Mouse (Mus musculus) MN1 (cell line): ENCODE data around the gene Pcyt1a.
"Not testable (repeated sequence)": the region's sequence is repeated elsewhere in the genome, so short reads cannot be mapped to it uniquely, and the experiment has no call there.

Source experiments
- DNase-seq: peaks from one replicate; pipeline ENCODE4 v3.0.0-alpha.2; 2016; ENCODE audit warnings: low spot score

Gene Pcyt1a

DNA sequence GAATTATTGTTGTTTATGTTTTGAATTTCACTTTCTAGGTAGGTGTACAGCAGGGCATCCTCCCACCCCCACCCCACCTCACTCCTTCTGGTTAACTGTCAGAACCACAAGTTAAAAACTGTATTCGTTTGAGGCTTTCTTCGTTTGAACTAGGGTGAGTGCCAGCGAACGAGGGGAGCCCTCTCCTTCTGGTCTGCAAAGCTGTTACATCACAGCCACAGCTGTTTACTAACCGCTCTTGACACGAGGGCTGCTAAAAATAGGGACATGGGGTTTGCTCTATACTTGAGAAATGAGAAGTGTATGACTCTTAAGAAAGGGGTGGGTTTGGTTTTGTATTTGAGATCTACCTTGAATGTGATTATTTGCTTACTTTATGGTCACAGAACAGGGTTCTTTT, 3.3 kb downstream of the Pcyt1a start:
- DNase-seq, result no peak

DNA sequence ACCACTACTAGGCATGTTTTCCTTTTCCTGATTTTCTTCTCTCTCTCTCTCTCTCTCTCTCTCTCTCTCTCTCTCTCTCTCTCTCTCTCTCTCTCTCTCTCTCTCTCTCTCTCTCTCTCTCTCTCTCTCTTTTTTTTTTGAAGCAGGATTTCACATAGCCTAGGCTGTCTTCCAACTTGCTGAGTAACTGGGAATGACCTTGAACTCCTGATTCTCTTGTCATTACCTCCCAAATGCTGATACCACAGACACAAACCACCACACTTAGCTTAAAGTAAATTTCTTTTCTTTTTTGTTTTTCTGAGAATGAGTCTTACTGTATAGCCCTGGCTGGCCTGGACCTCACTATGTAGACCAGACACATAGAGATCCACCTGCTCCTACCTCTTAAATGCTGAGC, 4.0 kb downstream of the Pcyt1a start:
- no peak for DNase-seq

DNA sequence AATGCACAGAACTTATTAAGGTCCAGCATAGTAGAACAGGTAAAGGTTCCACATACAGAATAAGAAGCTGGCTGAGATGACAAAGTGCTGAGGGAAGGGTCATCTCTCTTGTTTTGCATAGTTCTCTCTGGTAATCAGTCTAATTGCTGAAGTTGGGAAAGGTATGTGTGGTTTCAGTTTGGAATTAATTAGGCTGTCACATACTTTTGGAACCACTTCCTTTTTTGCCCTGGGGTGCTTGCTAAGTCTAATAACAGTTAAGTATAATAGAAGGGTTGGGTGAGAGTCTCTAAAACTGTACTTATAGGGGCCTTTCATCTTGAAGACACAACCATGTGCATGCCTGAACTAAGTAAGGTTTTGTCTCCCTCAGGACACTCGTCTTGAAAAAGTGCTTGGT, 5.9 kb downstream of the Pcyt1a start:
- no peak for DNase-seq

DNA sequence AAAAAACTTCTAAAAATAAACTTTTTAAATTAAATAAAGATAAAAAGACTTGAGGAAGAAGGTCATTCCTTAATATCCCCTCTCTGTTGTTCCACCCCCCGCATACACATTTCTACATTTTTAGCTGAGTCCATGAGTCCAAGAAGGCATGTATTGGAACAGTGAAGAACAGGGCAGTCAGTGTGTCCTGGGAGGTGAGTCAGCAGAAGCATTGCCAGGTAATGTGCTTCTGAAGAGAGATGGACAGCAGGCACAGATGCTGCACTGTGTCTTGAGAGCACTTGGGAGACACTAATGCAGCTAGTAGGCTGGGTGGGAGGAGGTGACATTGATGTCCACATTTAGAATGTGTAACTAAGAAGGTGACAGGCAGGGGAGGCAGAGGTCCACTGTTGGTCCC, 6.5 kb downstream of the Pcyt1a start:
- DNase-seq, result no peak

DNA sequence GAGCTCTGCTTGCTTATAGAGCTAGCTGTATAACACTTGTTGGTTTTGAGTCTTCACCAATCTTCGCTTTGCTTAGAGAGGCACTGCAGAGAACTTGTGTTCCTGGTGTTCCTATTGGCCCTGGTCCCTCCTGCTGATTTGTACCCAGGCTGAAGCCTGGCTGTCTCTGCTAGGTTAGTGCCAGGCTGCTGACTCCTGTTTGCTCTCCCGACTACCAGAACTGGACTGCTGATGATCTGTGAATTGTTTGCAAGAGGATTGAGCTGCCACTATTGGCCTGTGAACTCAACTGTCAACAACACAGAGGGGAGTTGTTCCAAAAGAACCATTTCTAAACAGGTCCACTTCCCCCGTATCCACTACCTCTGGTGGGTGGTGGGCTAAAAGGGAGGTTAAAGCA, 10.7 kb downstream of the Pcyt1a start:
- no peak for DNase-seq

DNA sequence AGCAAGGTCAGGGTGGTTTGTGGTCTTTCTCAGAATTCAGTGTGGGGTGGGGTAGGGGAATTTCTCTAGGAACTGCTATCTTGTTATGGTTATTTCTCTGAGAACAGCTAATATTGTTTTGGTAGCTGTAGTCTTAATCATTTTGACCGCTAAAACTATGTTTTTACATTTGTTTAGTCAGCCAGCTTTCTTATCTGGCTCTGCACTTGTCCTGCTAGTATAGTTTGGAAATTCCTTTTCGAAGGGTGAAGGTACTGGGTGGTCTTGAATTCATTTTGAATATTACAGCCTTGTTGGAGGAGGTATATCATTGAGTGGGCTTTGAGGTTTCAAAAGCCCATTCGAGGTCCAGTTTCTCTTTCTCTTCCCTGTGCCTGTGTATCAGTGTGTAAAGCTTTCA, 13.9 kb downstream of the Pcyt1a start:
- DNase-seq, result not testable (repeated sequence)

DNA sequence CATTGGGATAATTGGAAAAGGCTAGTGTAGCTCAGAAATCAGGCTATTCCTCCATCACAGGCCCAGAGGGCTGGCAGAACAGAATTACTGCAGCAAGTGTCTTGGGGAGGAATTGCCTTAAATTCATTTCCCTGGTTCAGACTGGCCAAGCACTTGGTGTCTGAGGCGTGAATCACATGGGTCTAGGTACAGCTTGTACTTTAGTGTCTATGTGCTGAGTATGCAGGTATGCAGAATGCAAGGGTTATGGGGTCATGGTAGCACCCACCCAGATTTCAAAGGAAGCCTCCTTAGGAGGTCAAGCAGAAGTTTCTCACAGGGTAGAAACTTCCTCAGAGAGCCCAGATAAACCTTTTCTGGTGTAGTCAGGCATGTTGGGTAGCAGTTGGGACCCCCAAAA, 14.8 kb downstream of the Pcyt1a start:
- DNase-seq, result no peak

DNA sequence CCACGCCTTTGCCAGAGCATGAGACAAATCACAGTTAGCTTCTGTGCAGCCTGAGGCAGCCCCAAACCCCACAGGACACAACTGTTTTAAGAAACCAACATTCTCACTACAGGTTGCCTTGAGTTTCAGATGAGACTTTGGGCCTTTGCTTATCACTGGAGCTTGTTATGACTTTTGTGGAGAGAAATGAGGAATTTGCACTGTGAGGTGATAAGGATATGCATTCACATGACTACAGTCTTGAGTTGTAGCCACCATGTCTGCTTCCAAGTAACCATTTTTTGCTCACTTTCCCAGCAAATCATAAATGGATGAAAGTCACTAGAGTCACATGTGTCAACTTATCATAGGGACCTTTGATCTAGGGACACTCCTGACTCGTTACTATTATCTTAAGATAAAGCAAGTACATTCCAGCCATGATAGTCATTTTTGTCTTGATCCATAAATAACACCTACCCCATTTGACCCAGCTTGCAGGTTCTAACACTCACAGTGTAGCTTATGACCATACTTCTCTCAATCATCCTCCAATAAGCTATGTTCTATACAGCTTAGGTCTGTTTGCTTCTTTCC, 15.9 kb downstream of the Pcyt1a start:
- DNase-seq, result no peak

DNA sequence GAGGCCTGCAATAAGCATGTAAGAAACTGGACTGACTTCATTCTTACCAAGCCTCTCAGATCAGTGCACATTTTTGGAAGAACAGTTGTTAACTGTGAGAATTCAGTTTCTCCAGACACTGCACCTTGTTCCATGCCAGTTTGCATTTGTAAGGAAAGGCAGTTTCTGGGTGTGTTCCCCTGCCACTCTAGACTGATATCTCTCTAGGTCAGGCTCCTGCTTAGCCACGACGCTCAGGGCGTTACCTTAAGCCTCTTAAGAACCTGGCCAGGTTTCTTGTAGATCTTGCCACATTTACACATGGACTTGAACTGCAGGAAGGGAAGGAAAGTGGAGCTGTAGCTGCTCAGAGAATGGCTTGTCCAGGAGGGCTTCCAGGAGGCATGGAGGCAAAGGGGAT, 18.9 kb downstream of the Pcyt1a start:
- no peak for DNase-seq

DNA sequence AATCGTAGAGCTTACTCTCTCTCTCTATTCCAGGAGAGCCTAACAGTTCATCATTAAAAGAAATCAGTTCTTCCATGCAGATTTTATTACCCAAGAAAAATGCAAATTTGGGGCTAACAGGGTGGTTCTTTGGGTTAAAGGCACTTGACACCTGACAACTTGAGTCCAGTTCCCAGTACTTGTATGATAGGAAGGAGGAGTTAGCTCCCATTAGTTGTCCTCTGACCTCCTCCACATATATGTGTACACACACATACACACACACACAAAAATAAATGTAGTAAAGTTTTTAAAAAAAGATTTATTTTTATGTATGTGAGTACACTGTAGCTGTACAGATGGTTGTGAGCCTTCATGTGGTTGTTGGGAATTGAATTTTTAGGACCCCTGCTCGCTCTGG, 19.4 kb downstream of the Pcyt1a start:
- no peak for DNase-seq

DNA sequence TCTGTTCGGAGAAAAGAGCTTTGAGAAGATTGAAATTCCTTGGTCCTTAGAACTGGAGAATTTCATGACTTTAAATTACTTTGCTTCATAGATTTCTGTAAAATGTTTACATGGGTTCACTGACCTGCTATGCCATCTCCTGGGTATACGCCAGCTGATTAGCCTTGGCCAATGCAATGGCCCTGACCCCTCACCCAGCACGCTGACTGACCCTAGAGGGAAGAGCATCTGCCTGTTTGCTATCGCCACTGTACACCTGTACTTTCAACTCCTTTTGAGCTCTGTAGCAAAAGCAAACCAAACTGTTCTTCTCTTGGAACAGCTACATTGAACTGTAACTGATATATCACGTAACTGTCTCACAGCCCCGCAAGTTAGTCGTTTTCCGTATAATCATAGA, 22.4 kb downstream of the Pcyt1a start:
- DNase-seq, result no peak

DNA sequence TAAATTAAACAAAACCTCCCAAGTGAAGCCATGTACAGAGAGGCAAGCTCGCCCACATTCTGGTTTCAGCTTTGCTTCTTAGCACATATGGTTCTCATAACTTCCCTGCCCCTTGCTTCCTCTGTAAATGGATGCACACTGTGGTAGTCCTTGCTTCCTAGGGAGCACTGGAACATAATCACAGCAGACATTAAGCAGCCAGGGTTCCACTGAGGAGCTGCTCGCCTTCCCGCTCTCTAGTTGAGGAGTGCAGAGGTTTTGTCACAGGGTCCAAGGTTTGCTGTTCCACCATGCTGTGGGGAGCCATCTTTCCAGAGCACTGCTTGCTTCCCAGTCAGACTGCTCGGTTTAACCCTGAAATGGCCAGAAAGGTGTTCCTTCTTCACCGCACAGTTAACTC, 23.9 kb downstream of the Pcyt1a start:
- no peak for DNase-seq

DNA sequence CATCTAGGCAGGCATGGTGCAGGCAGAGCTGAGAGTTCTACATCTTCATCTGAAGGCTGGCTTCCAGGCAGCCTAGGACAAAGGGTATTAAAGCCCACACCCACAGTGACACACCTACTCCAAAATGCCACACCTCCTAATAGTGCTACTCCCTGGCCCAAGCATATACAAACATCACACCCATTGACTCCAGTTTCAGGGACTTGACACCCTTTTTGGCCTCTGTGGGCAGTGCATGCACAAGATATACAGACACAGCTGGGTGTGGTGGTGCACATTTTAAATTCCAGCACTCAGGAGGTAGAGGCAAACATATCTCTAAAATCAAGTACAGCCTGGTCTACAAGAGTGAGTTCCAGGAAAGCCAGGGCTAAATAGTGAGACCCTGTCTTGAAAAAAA, 25.4 kb downstream of the Pcyt1a start:
- DNase-seq, result no peak

DNA sequence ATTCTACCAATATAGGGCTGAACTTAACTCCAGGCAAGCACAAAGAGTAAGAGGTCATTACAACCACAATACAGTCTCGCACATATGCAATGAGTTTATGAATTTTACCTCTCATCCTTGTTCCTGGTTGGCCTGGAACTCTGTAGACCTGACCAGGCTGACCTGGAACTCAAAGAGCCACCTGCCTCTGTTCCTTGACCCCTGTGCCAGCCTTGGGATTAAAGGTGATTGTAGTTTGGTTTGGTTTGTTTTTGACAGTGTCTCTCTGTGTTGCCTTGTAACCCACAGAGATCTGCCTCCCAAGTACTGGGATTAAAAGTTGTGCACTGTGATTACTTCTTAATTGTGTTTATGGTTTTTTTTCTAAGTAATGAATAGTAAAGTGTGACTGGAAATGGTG, 26.0 kb downstream of the Pcyt1a start:
- no peak for DNase-seq

DNA sequence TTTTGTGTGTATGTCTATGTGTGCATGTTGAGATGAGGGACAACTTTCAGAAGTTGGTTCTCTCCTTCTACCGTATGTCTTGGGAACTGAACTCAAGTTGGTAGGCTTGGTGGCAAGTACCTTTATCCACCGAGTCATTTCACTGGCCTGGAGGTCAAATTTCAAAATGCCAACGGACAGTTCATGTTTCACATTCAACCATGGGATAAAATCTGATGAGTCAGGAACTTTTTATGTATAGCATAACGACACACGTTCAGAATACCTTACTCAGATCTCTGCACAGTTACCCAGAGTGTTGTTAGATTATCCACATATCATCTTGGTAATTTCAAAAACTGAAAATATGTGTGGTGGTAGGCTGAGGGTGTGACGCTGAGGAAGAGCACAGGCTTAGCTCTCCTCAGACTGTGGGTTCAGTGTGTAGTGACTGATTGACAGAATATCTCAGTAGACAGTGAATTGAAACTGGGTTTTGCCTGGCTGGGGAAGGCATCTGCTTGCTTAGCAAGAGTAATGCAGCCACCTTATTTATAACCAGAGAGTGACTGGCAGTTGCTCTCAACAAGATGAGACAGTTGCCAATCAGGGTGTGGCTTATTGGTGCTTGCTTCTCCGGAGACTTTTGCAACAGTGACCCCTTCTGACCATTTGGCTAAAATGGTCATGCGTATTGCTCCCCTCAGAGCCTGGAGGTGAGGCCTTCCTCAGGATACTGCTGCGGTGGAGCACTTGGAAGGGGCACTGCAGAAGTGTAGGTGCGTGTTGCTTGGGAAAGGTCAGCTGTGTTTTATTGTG, 27.1 kb downstream of the Pcyt1a start:
- DNase-seq, result peak; percentile 73

DNA sequence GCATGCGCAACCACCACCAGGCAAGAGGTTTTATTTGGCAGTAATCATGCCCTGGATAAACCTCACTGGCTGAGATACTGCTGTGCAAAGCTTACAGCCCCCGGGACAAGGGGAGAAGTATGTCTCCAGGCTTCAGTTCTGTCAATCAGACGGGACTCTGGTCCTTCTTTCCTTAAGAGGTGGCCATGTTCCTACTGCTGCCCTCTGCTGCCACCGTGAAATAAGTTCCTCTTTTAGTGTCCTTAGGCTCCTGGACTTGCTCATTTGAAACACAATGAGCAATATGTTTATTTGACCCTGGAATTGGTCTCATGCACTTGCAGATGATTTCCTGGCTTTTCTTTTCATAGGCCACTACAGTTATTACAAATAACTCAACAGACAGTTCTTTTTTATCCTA, 29.8 kb downstream of the Pcyt1a start:
- DNase-seq, result no peak

DNA sequence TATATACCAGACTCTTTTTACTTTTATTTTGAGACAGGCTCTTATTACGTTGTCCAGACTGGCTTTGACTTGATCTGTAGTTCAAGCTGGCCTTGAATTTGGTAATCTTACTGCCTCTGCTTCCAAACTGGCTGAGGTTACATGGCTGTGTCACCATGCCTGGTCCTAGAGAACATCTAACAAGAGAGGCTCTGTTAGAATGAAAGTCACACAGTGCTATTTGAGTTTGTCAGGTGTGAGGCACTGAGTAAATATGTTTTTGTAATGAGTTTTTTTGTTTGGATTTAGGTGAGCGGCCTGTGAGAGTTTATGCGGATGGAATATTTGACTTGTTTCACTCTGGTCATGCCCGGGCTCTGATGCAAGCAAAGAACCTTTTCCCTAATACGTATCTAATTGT, 31.0 kb downstream of the Pcyt1a start:
- DNase-seq, result no peak

DNA sequence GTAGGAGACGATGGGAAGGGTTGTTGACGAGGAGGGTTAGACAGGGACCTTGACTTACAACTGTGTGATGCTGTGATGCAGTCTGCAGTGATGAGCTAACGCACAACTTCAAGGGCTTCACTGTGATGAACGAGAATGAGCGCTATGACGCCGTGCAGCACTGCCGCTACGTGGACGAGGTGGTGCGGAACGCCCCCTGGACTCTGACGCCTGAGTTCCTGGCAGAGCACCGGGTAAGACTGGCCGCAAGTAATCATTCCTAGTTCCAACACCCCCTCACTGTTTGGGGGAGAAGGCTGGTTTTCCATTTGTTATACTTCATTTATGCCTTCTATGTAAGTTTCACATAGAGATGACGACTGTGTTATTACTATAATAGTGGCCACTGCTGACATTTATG, 32.2 kb downstream of the Pcyt1a start:
- DNase-seq, result no peak

DNA sequence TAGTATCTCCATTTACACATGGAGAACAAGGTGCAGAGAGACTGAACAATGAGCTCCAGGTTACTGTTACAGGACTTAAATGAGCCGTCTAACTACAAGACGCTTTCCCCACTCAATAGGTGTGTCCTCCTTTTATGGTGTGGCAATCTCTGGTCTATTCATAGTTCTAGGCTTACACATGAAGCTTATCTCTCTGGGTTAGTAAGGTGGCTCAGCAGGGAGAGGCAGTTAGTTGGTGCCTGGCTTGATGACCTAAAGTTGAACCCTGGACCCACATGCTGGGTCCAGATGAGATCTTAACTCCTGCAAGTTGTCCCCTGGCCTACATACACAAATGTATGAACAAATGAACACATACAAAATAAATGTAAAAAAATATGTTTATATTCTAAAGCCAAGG, 32.7 kb downstream of the Pcyt1a start:
- no peak for DNase-seq

DNA sequence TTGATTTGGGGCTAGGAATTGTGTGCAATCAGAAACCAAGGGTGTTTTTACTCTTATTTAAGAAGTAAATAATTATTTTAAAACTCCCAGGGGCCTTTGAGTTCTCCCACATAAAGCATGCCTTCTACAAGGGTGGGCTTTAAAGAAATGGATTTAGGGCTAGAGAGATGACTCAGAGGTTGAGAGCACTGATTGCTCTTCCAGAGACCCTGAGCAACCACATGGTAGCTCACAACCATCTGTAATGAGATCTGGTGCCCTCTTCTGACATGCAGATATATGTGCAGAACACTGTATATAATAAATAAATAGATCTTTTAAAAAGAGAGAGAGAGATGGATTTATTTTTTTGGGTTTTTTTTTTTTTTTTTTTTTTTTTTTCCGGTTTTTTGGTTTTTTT, 34.2 kb downstream of the Pcyt1a start:
- peak; percentile 34 for DNase-seq

DNA sequence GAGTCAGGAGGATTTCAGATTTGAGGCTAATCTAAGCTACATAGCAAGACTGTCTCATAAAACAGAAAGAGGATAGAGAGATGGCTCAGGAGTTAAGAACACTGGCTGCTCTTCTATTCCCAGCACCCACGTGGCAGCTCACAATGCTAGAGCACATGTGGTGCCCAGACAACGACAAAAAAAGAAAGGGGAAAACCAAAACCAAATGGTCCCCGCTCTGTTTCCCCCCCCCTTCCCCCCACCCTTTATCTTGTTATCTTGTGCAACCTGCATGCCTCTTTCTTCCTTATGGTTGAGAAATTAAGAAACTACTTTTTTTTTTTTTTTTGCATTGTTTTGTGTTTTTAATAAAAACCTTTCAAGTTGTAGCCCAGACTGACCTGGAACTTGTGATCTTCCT, 37.8 kb downstream of the Pcyt1a start:
- DNase-seq, result no peak

DNA sequence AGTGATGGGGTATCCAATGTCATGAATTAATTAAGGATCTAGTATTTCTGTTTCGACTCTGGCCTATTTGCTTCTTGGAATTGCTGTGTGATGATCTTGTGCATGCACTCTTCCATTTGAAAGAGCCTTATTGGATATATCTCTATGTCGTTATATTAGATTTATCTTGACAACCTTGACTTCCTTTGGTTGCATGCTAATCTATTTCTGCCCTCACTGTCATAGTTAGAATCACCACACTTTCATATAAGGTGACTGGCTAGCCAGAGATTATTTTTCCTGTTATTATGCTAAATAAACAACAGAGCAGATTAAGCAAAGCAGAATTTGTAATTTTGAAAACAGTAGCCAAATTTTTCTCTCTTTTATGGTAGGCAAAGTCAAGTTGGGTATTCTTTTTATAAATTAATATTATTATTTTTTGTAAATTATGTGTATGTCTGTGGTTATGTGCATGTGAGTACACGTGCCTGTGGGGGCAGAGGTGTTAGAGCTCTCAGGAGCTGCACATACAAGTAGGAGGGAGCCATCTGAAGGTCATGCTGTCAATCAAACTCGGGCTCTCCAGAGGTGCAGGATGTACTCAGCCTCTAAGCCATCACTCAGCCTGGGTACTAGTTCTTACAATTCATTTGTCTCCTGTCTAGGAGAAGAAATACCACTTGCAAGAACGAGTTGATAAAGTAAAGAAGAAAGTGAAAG, 38.8 kb downstream of the Pcyt1a start:
- DNase-seq, result no peak

DNA sequence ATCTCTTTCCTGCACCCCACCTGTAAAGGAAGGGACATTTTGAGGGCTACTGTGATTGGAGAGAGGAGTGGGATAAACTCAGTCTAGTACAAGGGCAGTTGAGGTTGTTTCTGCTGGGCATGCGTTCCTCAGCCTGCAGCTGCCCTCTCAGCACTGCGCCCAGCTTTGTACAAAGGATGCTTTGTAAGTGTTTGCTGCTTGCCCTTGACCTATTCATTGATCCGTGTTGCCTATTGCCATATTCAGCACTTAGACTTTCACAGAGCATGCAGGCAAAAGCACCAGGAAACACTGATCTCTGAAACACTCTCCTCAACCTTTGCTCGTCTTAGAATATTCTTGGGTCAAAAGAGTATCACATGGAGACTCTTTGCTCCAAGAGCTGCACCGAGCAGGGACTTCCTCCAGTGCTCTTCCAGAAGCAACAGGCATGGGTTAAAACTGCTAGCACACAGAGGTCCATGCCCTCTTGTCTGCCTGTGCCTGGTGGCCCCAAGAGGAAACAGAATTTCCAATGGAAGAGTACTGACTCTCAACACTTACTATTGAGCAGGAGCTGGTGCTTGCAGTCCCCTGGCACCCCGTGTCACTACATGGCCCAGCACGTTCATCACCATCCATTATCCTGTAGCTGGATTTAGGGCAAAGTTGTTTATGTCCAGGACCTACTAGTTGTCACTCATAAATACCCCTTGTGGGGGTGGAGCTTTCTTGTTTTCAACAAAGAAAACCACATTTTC, 41.7 kb downstream of the Pcyt1a start:
- DNase-seq, result no peak
